Mouse (Mus musculus) E14TG2a.4 (cell line): ENCODE results near the gene Pga5.

Experiments
- CTCF ChIP-seq: conservative IDR thresholded peaks from 2 replicates; pipeline ENCODE4 v1.5.1; 2014; ENCODE audit warnings: low read length
- NANOG ChIP-seq: IDR thresholded peaks from 2 replicates; pipeline ENCODE4 v1.6.1; 2014; ENCODE audit warnings: borderline replicate concordance, low read length, mixed read lengths
- POU5F1 ChIP-seq: IDR thresholded peaks from 2 replicates; pipeline ENCODE4 v1.6.1; 2014; ENCODE audit warnings: low read length, borderline replicate concordance

DNA sequence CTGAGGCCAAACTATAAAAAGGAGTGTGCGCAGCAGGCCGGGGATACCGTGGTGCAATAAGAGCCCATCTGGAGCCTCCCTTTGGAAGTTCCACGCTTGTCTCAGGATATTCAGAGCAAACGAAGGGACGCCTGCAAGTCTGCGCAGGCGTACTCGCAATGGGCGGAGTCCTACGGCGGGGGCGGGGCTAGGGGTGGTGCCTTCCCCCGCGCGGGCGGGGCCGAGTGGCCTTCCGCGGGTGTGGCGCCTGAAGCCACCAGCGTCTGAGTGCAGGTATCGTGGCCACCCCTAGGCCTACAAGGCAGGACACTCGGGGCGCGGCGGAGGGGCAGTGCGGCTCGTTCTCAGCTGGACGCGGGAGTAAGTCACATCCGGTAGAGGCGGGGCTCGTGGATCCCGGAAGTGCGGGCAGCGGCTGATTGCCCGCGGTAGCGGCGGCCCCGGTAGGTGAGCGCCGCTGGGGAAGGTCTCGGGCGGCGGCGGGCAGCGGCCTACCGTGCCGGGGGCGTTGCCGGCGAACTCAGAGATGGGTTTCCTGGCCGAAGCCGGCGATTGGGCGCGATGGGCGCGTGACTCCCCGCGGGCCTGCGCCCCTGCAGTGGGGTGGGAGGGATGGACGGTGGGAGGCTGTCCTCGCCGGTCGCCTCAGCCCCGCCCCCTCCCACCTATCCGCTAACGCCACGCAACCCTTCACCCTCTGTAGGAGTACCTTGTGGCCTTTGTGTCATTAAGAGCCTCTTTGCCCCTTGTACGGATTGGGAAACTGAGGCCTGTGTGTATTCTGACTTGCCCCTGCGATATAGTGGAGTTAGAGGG, 10.9 kb upstream of the Pga5 start, which contains the start of gene Vps37c:
- TF ChIP-seq CTCF: no peak
- no peak for TF ChIP-seq POU5F1
- TF ChIP-seq NANOG: no peak
